Mouse (Mus musculus): Measurements from ENCODE around the gene Hist1h2bh.
"Not testable (repeated sequence)": the region's sequence is repeated elsewhere in the genome, so short reads cannot be mapped to it uniquely, and the experiment has no call there.

The Hist1h2bh gene

DNA sequence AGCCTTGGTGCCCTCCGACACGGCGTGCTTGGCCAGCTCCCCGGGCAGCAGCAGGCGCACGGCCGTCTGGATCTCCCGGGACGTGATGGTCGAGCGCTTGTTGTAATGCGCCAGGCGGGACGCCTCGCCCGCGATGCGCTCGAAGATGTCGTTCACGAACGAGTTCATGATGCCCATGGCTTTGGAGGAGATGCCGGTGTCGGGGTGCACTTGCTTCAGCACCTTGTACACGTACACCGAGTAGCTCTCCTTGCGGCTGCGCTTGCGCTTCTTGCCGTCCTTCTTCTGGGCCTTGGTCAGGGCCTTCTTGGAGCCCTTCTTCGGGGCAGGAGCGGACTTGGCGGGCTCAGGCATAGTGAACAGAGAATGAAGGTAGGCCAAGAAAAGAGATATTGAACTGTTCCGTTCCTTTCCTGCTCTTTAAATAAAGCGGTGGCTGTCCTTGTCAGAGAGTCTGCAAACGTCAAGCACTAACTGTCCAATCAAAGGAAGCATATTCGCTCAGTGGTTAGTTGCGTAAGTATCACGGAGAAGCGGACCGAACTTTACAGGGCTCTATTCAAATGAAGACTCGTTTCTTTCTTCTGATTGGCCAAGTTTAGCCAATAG, at the start of gene Hist1h2bh:
Gene Hist1h2bh (minus strand): TSS at position 394 of the 609 bp plus-strand sequence.
- not testable (repeated sequence) for DNase-seq (ENCODE audit: low spot score)

DNA sequence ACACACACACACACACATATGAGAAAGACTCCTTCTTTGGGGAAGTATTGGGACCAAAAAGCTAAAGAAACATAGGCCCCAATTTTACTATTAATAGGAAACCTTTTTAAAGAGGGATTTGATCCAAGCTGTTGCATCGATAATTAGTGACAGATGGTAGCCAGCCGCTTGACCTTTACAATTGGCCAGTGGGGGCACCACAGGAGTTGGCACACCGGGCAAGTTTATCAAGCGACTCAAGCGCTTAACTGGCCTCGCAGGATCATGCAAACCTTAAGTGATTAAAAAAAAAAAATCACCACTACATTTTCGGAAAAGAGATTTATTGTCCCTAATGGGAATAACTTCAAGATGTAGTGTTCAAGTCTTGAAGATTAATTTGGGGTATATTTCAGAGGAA, 49.4 kb upstream of the Hist1h2bh start:
- DNase-seq (ENCODE audit: low spot score): no peak

DNA sequence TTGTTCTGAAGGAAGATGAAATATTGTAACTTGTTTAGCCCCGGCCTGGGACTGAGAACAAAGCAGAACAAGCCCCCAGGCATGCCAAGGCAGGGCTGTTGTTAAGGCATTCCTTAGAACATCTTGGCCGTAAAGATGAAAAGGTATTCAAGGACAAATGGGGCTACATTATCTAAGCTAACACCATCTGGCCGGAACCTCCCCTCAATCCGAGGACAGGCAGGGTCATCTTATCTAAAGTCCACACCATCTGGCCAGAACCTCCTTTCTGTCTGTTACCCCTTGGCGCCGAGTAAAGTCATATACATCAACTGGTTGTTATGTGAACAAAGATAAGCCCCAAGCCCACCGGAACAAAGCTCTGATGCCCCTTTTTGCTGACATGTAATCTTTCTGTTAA, 48.7 kb upstream of the Hist1h2bh start:
- DNase-seq (ENCODE audit: low spot score): not testable (repeated sequence)

DNA sequence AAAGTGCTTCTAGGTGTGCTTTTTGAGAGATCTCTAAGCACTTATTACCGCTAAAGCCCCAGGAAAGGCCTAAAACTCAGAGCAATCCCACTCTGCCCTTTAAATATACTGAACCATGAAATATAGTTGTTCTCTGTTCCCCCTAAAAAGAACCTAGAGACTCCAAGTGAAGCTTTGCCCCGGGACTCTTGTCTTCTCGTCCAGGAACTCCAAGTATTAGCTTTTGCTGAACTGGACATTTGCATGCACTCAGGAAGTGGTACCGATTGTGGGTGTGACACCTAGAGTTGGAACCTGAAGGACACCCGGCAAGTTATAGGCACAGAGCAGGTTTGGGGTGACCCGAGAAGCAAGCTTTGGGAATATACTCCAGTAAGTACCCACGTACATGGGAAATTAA, 48.0 kb upstream of the Hist1h2bh start:
- no peak for DNase-seq (ENCODE audit: low spot score)

DNA sequence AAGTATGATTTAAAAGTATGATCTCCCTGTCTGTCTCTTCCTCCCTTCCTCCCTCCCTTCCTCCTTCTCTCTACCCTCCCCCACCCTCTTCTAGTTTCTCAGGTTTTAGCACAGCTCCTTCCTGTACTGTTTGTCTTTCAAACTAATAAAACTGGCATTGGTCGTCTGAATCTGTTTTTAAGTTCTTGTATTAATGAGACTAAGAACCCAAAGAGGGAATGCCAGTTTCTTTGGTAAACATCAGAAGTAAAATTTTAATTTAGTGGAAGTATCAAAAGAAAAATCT, 43.7 kb upstream of the Hist1h2bh start:
- no peak for DNase-seq (ENCODE audit: low spot score)

DNA sequence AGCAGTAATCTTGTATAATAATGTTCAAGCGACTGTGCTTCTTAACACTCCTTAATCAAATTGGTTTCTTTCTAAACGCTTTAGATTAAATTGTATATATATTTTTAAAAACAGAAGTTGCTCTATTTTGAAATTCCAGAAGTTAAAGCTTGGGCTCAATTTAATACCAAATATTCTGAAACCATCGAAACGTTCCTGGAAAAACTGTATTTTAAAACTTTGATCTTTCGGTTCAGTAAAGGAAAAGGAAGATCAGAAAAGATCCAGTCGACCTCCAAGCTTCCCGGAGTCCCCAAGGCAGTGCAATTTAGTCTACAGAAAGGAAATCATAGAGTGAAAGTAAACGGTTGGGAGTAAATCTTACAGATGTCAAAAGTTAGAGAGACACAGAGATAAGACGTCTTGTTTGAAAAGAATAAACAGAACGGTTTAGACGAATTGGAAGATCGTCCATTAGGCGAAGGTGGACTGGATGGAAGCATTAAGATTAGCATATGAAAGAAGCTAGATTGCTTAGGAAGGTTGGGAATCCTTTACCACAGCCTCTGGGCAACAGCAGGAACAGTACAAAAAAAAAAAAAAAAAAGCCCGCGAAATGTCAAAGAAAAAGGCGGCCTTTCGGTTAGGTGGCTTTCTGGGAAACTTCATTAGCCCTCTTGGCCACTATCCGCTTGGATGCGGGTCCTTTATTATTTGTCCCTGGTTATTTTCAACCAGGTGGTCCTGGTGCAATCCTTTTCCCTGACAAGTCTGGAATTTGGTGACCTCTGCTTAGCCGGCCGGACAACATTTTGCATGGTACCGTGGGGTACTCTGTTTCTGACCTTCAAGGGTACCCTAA, 43.1 kb upstream of the Hist1h2bh start:
- no peak for DNase-seq (ENCODE audit: low spot score)

DNA sequence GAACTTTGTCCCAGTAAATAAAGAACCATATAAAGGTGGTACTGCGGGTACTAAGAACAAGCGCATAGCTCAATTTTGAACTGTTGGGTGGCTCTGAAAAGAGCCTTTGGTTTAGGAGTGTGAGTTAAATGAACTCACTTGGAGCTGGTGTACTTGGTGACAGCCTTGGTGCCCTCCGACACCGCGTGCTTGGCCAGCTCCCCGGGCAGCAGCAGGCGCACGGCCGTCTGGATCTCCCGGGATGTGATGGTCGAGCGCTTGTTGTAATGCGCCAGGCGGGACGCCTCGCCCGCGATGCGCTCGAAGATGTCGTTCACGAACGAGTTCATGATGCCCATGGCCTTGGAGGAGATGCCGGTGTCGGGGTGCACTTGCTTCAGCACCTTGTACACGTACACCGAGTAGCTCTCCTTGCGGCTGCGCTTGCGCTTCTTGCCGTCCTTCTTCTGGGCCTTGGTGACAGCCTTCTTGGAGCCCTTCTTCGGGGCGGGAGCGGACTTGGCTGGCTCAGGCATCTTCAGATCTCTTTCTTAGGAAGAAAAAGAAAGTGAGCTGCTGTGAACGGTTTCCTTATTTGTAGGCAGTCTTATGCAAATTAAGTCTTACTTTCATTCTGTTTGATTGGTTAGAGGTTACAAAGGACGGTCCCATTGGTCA, 42.4 kb upstream of the Hist1h2bh start:
- DNase-seq (ENCODE audit: low spot score): not testable (repeated sequence)

DNA sequence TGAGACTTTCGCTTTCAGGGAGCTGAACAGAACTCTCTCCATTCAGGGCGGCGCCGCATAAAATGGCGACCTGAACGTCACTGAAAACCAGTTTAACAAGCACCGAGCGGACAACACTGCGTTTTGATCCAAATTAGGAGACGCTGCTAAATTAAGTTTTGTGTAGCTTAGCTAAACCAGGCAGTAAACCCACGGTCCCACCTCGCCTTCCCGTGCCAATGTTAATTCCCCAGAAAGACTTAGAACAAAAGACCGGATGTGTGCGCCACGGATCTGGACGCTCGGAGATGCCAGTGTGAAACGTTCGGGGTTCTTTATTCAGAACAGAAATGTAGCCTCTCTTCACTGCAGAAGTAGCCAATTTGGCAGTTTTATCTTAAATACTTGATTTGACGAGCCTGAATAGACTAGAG, 41.8 kb upstream of the Hist1h2bh start:
- peak; percentile 20 for DNase-seq (ENCODE audit: low spot score)

DNA sequence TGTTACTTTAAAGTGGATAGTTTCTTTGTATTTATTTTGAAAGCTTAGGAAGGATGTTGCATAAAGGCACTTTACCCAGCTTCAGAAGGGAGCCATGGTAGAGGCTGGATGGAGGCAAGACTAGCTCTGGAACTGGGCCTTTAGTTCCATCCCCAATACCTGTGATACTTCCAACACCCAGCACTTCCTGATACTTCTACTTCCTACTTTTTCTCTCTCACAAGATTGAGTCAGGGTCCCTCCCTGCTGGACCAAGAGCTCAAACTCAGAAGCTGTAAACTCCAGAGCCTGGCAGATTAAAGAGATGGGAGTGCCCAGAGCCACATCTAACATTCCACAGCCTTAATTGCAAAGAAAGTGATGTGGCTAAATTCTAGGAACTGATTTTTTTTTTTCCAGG, 41.1 kb upstream of the Hist1h2bh start:
- no peak for DNase-seq (ENCODE audit: low spot score)

DNA sequence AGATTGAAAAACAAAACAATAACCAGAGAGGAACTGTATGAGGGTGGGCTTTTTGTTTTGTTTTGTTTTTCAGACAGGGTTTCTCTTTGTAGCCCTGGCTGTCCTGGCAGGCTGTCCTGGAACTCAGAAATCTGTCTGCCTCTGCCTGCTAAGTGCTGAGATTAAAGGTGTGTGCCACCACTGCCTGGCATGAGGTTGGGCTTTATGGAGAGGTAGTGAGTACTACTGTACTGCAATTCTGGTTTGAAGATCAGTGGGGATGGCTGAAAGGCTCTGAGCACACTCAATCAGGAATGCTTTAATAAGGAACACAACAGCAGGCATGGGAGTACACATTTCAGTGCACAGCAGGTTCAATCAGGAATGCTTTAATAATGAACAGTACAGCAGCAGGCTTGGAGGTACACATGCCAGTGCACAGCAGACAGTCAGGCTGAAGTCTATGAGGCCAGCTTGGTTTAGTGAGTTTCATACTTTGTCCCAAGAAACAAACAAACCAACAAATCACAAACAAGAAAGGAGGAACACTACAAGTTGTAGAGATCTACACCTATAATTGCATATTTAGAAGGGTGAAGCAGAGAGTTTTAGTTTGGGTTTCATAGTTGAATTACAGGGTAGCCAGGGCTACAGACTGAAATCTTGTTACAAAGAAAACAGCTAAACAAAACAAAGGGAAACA, 40.3 kb upstream of the Hist1h2bh start:
- no peak for DNase-seq (ENCODE audit: low spot score)

DNA sequence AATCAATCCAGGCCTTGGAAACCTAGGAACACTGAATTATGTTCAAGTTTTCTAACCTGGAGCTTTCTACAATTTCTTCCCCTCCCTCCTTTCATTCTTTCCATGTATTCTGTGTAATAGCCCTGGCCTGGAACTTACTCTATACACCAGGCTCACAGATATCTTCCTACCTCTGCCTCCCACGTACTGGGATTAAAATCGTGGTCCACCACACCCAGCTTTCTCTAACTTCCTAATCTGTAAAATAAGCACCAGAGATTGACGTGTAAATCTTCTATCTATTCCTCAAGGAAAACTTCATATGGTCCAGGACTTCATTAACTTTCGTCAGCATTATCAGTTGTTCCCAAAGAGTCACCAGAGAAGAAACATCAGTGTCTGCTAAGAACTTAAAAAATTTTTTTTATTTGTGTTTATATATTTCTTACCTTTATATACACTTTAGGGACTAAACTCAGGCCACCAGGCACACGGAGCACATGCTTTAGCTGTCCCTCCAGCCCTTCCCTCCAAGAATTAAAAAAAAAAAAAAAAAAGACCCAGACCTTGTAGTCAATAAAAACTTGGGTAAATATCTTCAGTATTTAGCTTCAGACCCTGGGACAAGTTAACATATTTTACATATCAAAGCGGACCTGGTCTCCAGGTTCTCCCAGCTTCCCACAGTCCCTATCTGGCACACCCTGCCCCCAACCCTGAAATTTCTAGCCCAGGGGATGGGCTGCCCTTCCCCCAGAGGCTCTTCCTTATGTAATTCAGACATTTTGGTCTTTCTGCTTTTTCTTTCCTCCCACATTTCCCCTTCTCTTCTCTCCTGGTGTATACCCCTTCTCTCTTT, 39.2 kb upstream of the Hist1h2bh start:
- DNase-seq (ENCODE audit: low spot score): no peak

DNA sequence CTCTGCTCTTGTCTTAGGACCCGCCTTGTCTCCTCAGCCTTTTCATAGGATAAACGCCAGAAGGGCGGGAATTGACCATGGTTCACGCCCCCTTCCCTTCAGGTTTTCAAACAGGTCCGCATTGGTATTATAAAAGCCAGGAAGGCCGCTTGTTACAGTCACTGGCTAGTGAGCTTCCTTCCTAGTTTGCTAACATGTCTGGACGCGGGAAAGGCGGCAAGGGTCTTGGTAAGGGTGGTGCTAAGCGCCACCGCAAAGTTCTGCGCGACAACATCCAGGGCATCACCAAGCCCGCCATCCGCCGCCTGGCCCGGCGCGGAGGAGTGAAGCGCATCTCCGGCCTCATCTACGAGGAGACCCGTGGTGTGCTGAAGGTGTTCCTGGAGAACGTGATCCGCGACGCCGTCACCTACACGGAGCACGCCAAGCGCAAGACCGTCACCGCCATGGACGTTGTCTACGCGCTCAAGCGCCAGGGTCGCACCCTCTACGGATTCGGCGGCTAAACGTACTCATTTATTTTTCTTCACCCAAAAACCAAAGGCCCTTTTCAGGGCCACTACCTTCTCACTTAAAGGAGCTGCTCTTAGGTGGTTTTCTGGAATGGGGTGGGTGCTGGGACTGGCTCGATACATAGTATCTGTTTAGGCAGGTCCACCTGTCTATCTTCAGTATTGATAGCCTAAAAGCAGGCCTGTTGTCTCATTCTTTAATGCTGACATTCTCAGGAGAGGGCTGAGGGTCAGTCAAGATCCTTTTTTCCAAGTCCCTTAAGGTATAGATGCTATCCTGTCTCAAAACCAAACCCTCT, 38.4 kb upstream of the Hist1h2bh start, which contains the start of gene Hist1h4d:
Gene Hist1h4d (plus strand): TSS at position 191 of the 811 bp plus-strand sequence.
- DNase-seq (ENCODE audit: low spot score): peak; percentile 79

DNA sequence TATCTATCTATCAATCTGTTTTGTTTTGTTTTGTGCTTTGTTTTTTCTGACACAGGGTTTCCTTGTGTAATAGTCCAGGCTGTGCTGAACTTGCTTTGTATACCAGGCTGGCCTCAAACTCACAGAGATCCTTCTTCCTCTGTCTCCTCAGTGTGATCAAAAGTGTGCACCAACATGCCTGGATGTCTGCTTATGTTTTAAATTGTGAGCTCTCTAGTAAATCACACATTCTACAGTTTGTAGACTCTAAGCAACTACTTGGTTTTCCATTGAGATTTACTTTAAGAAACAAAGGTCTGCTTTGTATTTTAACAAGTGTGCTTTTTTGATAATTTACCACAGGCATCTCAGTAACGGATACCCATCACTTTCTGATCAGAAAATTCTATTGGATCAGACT, 34.6 kb upstream of the Hist1h2bh start:
- no peak for DNase-seq (ENCODE audit: low spot score)

DNA sequence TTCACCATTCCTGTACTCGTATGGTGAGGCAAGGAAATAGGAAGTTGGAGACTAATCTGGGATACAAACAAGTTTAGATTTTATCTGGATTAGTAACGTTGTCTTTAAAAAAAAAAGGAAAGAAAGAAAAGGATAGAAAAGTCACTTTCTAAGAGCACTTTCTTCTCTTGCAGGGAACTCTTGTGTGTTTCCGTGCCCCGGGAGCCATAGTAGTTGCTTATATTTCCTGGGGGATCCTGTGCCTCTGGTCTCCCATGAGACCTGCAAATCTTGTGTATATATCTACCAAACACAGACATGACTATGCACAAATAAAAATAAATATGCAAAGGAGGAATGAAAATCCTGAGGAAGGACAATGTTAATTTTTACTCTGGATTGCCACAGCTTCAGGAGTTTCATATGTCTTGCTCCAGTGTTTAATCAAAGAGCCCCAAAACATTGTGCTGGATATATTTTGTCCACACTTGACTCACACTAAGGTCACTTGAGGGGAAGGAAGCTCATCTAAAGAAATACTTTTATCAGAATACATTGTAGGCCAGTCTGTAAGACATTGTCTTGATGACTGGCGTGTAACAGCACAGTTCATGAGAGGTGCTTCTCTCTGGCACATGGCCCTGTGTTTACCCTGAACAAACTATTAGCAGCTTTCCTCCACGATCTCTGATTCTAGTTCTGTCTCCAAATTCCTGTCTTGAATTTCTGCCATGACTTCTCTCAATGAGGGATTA, 33.9 kb upstream of the Hist1h2bh start:
- DNase-seq (ENCODE audit: low spot score): no peak

DNA sequence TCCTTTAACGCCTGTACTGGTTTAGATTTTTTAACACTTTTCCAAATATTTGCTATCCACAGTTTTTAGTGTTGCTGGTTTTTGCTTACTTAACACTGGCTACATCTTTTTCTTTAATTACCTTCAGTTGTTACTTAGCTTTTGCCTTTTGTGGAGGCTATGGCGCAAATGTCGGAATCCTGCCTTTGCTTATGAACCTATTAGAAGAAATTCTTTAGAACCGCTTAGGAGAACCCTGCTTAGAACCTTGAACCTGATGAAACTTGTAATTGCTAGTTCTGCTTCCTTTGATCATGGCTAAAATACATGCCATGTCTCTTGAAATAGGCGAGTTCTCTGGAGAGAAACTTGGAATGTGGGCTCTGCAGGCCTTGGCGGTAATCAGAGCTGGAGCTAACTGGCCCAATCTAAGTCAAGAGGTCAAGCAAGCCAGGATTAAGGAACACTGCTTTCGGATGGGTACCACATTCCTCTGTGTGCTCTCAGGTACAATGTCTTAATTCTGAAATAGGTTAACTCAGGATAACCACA, 33.2 kb upstream of the Hist1h2bh start:
- DNase-seq (ENCODE audit: low spot score): no peak

DNA sequence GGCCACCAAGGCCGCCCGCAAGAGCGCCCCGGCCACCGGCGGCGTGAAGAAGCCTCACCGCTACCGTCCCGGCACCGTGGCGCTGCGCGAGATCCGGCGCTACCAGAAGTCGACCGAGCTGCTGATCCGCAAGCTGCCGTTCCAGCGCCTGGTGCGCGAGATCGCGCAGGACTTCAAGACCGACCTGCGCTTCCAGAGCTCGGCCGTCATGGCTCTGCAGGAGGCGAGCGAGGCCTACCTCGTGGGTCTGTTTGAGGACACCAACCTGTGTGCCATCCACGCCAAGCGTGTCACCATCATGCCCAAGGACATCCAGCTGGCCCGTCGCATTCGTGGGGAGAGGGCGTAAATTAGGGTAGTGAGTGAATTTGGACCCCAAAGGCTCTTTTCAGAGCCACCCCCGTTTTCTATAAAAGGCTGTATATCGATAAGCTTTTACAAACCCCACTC, 32.7 kb upstream of the Hist1h2bh start:
- DNase-seq (ENCODE audit: low spot score): not testable (repeated sequence)

DNA sequence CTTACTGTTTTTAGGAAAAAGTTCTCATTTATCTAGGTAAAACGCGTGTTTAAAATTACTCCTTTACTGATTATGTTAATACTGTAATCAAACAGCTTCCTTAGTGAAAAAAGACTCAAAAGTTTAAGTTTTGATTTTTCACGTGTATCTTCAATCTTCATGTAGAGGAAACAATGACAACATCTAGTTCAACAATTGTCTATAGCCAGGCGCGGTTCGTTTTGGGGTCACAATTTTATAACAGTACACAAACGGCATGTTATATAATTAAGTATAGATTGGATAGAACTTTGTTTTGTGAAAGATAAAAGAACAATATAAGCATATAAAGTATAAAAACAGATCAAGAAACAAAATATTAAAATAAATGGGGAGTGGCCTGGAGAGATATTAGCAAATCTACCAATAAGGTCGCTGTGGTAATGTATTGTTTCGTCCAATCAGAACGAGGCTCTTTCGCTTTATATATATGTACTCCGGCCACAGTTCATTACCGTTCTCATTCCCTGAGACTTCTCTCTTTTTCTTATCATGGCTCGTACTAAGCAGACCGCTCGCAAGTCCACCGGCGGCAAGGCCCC, 32.2 kb upstream of the Hist1h2bh start, which contains the start of gene Hist1h3d:
Gene Hist1h3d (plus strand): TSS at position 493 of the 581 bp plus-strand sequence.
- no peak for DNase-seq (ENCODE audit: low spot score)

DNA sequence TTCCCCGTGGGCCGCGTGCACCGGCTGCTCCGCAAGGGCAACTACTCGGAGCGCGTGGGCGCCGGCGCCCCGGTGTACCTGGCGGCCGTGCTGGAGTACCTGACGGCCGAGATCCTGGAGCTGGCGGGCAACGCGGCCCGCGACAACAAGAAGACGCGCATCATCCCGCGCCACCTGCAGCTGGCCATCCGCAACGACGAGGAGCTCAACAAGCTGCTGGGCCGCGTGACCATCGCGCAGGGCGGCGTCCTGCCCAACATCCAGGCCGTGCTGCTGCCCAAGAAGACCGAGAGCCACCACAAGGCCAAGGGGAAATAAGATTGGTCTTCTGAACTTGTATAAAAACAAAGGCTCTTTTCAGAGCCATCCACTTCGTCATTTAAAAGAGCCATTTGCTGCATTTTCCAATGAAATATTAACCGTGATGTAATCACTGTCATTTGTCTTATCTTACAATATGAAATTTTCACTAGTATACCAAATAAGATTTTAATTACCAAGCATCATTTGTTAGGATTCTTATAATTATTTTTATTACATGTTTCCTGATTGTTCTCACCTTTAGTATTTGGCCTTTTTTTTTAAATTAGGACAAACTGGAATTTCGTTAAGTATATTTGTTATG, 31.5 kb upstream of the Hist1h2bh start:
- DNase-seq (ENCODE audit: low spot score): not testable (repeated sequence)
